Mouse (Mus musculus) heart, embryonic 16.5 days (tissue): Measurements from ENCODE around the gene Napsa. TPM values are rescaled to one million over a fixed set of nuclear protein-coding genes. Genes with fewer than 3 reads are reported as not detected.
A peak's percentile ranks its signal among the peaks of the same experiment; 100 is the strongest.

Experiments
- ATAC-seq: fragments of 200-750 bp; cut with Nextera tagmentation; replicated peaks from 2 replicates; pipeline ENCODE4 v1.8.0; 2017; ENCODE audit warnings: moderate number of reproducible peaks; ENCODE audit not compliant: insufficient read depth, low FRiP score; ENCODE audit errors: extremely low read depth
- H3K27ac ChIP-seq: fragments of 300-500 bp; sonication (generic); 2 replicates; pipeline ENCODE4 v1.5.1; 2014; ENCODE audit warnings: mild to moderate bottlenecking, low read length, control low read depth, moderate library complexity
- H3K27me3 ChIP-seq: fragments of 300-500 bp; sonication (generic); 2 replicates; pipeline ENCODE4 v1.6.1; 2014; ENCODE audit warnings: low read length, mixed read lengths; ENCODE audit not compliant: control insufficient read depth, insufficient read depth
- H3K36me3 ChIP-seq: fragments of 300-500 bp; sonication (generic); 2 replicates; pipeline ENCODE4 v1.6.1; 2014; ENCODE audit not compliant: control insufficient read depth, insufficient read depth
- H3K4me1 ChIP-seq: fragments of 300-500 bp; sonication (generic); 2 replicates; pipeline ENCODE4 v1.6.1; 2014; ENCODE audit warnings: low read length, mixed read lengths; ENCODE audit not compliant: control insufficient read depth, insufficient read depth
- H3K4me2 ChIP-seq: fragments of 300-500 bp; sonication (generic); 2 replicates; pipeline ENCODE4 v1.6.1; 2014; ENCODE audit warnings: low read depth, mild to moderate bottlenecking, control low read depth, low read length
- H3K4me3 ChIP-seq: fragments of 300-500 bp; sonication (generic); 2 replicates; pipeline ENCODE4 v1.5.1; 2014; ENCODE audit warnings: mild to moderate bottlenecking, control low read depth, low read length
- H3K9ac ChIP-seq: fragments of 300-500 bp; sonication (generic); 2 replicates; pipeline ENCODE4 v1.6.1; 2014; ENCODE audit warnings: low read length, control low read depth
- H3K9me3 ChIP-seq: fragments of 300-500 bp; sonication (generic); replicated peaks from 2 replicates; pipeline ENCODE4 v1.6.1; 2016; ENCODE audit warnings: low read length; ENCODE audit not compliant: control insufficient read depth
- WGBS: fragments of 180-500 bp; shearing (Covaris S2); extraction: QIAGEN DNeasy Blood & Tissue Kit; methylation state at CpG from one replicate; pipeline ENCODE4 v1.1.7; 2014; 5-methylcytosine and 5-hydroxymethylcytosine counted together
- polyA plus RNA-seq: library from polyadenylated mRNA; unstranded; fragments of >200 nt; fragmentation: Nextera tagmentation; extraction: Ambion mirVana; gene quantifications from 2 replicates; pipeline ENCODE4 v1.2.1, GENCODE M21; 2015

Gene Napsa
- polyA plus RNA-seq, 1 experiment from 2014 or later: 2.8 TPM

DNA sequence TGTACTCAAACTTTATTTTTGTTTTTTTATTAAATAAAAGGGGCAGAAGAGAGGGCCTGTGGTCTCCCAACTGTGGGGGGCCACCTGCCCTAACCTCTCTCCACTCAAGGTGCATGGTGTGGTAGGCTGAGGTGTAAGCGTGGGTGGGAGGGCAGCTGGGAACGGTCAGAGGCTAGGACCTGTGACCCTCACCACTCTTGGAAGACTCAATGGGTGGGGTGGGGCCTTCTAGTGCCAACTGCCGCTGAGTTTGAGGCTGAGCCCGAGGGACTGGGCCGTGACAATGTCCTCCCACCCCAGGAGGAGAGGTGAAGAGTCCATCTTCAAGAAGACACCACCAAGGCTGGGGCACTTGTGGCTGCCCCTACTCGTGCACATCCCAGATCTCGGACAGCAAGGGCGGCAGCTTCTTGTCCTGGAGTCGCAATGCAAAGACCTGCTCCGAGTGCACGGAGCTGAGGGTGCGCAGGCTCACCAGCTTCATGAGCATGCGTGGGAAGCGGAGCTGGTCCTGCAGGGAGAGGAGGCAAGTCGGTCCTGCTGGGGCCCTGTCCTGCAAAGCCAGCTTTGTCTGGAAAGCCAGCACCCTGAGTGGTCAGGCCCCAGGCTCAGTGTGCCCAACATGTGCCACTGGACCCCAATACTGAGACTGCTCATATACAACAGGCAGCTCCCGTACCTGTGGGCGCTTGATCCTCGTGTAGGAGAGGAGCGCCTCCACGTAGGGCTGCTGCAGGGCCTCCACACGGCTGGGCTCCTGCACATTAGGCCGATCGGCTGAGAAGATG, 22.4 kb upstream of the Napsa start:
- Histone ChIP-seq H3K4me1 (peaks cover 16% of the 10 kb centered on the region), H3K9ac (no peak overlapping the region), H3K27me3 (no peaks in the 10 kb centered on the region), H3K27ac (no peak overlapping the region), H3K4me3 (no peak overlapping the region), H3K36me3 (peaks cover 28% of the 10 kb centered on the region), H3K4me2 (no peak overlapping the region), H3K9me3 (peaks cover 3% of the 10 kb centered on the region; the same call in 1 of the 2 replicates)
- WGBS: 93% methylated on average over 23 of the region's 23 CpGs
- no peak for ATAC-seq

DNA sequence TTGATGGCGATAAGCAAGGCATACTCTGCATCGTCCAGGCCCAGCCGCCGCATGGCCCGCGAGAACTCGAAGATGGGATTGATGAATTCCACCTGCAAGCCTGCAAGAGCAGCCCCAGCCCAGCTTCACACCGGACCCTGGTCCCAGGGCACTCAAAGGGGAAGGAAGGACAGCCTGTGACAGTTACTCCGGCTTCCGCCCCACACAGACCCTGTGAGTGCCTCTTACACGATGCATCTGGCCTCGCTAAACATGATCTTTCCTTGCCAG, 21.8 kb upstream of the Napsa start:
- Histone ChIP-seq H3K9me3 (peaks cover 3% of the 10 kb centered on the region; the same call in 1 of the 2 replicates), H3K4me2 (no peak overlapping the region), H3K4me3 (no peak overlapping the region), H3K4me1 (peaks cover 16% of the 10 kb centered on the region), H3K27me3 (peaks cover 3% of the 10 kb centered on the region), H3K36me3 (peaks cover 28% of the 10 kb centered on the region), H3K27ac (no peak overlapping the region), H3K9ac (no peak overlapping the region)
- WGBS: 88% methylated on average over 12 of the region's 12 CpGs
- ATAC-seq: no peak

DNA sequence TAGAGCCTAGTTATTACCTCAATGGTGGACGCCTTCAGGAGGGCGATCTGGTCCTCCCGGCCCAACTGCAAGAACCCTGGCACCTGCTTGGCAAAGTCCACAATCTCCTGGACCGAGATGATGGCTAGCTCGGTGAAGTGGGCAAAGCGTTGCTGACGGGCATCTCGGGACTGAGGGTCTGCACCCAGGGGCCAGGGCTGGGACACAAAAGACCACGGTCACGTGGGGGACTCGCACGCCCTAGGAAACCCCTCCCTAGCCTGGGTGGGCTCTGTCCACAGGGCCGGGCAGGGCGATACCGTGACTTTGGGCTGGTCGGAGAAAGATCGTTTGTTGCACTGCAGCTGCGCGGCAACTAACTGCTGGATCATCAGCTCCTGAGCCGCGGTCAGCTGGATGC, 20.9 kb upstream of the Napsa start:
- H3K9me3 ChIP-seq: no peaks in the 10 kb centered on the region
- no peak overlapping the region for H3K4me2 ChIP-seq
- peaks cover 9% of the 10 kb centered on the region for H3K27me3 ChIP-seq
- no peak overlapping the region for H3K9ac ChIP-seq
- no peak for ATAC-seq
- 91% methylated on average over 21 of the region's 21 CpGs for WGBS
- peaks cover 16% of the 10 kb centered on the region for H3K4me1 ChIP-seq
- no peak overlapping the region for H3K4me3 ChIP-seq
- peaks cover 28% of the 10 kb centered on the region for H3K36me3 ChIP-seq
- H3K27ac ChIP-seq: no peak overlapping the region

DNA sequence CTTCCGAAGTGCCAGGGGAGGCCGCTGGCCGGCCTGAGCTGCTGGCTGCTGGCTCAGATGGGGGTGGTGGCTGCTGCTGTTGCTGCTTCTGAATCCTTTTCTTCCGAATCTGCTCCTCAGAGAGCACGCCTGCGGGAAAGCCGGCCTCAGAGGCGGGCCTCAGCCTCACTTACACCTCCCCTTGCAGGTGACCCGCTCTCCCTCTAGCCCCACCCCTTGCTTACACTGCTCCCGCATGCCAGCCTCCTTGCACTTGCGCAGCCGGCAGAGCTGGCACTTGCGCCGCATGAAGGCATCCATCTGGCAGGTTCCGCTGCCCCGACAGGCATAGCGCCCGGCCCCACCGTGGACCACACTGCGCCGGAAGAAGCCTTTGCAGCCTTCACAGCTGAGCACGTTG, 20.4 kb upstream of the Napsa start:
- Histone ChIP-seq H3K36me3 (peaks cover 28% of the 10 kb centered on the region), H3K4me1 (peaks cover 16% of the 10 kb centered on the region), H3K9me3 (no peaks in the 10 kb centered on the region), H3K27ac (no peak overlapping the region), H3K4me3 (no peak overlapping the region), H3K4me2 (no peak overlapping the region), H3K27me3 (peaks cover 9% of the 10 kb centered on the region), H3K9ac (no peak overlapping the region)
- WGBS: 77% methylated on average over 22 of the region's 22 CpGs
- ATAC-seq: no peak

DNA sequence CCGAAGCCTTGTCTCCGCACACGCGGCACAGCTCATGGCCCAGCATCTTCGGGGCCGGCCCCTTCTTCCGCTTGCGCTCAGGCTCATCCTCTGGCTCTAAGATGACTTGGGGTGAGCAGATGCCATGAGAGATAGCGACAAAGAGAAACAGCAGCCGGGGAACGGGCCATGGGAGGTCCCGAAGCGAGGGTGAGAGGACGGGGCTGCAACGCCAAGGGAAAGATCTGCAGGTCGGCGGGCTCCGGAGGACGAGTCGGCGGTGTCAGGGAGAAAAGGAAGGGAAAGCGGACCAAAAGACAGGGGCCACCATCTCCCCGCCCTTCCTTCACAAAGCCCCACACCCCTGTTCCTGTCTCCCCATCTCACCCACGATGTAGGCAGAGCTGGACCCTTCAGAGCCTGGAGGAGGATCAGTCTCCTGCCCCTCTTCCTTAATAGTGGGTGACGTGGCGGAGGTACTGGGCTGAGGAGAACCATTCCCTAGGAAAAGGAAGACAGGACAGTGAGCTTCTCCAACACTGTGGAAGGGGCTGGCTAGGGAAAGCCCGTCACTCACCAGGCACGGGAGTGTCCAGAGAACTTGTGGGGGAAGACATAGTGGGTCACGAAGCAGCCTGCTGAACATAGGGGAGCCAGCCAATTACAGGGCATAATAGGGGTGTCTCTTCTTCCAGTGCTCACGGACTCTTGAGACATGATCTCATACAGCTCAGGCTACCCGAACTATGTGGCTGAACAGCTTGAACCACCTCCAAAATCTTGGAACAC, 19.9 kb upstream of the Napsa start:
- no peak overlapping the region for H3K9ac ChIP-seq

DNA sequence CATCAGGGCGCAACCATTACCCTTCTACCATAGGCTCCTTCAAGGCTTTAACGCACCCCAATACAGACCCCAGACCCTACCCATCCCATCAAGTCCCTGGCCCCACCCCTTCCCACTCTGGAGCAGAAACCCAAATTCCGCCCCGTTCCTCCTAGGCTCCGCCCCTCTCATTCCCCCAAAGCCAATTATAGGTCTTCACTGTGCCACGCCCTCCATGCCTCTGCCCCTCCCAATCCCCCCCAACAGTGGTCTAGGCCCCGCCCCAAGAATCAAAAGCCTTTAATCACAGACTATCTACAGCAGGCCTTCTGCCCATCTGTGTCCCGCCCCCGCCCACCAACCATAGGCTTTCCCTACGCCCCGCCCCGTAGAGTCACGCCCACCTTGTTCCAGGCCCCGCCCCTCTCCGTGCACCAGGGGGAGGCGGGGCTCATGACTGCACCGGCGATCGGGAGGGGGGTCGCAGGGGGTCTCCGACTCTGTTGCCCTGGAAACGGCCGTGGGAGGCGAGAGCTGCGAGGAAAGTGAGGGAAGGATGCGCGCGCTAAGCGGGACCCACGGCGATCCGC, 18.9 kb upstream of the Napsa start:
- H3K4me1 ChIP-seq: peaks cover 7% of the 10 kb centered on the region
- WGBS: 1% methylated on average over 31 of the region's 32 CpGs
- H3K9me3 ChIP-seq: no peaks in the 10 kb centered on the region
- H3K9ac ChIP-seq: peak overlapping the region; percentile 75
- H3K36me3 ChIP-seq: peaks cover 28% of the 10 kb centered on the region
- peak overlapping the region; percentile 92 for H3K27ac ChIP-seq
- H3K4me2 ChIP-seq: peak overlapping the region; percentile 79
- H3K4me3 ChIP-seq: peak overlapping the region; percentile 78
- peak; percentile 61 for ATAC-seq
- peaks cover 9% of the 10 kb centered on the region for H3K27me3 ChIP-seq

More for the DNA sequence above, 19.9 kb upstream of the Napsa start:
- Histone ChIP-seq H3K27ac (no peak overlapping the region), H3K4me1 (peaks cover 14% of the 10 kb centered on the region), H3K27me3 (peaks cover 9% of the 10 kb centered on the region), H3K9me3 (no peaks in the 10 kb centered on the region), H3K36me3 (peaks cover 28% of the 10 kb centered on the region), H3K4me3 (peak overlapping the region; percentile 78; the same call in 1 of the 2 replicates), H3K4me2 (peak overlapping the region; percentile 79; the same call in 1 of the 2 replicates)
- 82% methylated on average over 31 of the region's 31 CpGs for WGBS
- no peak for ATAC-seq

DNA sequence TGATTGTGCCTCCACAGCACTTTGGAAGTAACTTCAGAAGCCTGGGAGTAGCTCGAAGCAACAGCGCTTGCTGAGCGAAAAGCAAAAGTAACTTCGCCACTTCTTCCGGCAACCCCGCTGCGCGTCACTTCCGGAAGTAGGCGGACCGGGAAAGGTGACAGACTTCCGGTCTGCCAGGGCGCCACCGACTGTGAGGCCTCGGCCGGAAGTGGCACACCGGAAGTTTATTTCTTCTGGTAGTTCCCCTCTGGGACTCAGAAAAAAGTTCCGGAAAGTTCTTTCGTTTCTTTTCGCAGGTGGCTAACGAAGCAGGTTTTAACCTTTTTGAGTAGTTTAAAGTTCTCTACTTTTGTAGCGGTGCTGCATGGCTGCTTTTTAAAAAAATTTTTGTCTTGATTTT, 18.4 kb upstream of the Napsa start, which contains the start of gene Nr1h2:
Gene Nr1h2, minus strand, starts transcription at position 126 of the 400 bp plus-strand sequence.
- H3K36me3 ChIP-seq: peaks cover 28% of the 10 kb centered on the region
- peak; percentile 83 for ATAC-seq
- H3K27ac ChIP-seq: peak within 1 kb of the TSS; percentile 92
- WGBS: under 1% methylated on average over 22 of the region's 22 CpGs
- H3K4me3 ChIP-seq: peak within 1 kb of the TSS; percentile 78
- H3K4me1 ChIP-seq: peaks cover 7% of the 10 kb centered on the region
- H3K9ac ChIP-seq: peak within 1 kb of the TSS; percentile 75
- H3K9me3 ChIP-seq: no peaks in the 10 kb centered on the region
- peaks cover 9% of the 10 kb centered on the region for H3K27me3 ChIP-seq
- H3K4me2 ChIP-seq: peak within 1 kb of the TSS; percentile 79

DNA sequence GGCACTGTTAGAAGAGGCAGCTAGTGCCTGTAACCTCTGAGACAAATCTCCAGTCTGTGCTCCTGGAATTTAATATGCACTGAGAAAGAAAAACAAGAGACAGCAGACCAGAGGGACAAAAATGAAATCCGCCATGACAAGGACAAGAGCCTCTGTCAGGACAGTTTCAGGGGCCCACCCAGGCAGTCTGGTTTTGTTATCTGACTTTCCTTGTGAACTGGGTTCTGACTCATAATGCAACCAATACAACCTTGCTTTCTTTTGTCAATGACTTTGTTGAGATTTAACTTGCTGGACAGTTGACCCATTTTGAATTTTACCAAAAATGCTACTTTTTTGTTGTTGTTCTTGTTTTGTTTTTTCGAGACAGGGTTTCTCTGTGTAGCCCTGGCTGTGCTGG, 14.6 kb upstream of the Napsa start:
- no peaks in the 10 kb centered on the region for H3K9me3 ChIP-seq

More for the DNA sequence above, 14.6 kb upstream of the Napsa start:
- no peak overlapping the region for H3K4me3 ChIP-seq
- WGBS: 54% methylated on average over 2 of the region's 2 CpGs
- no peak overlapping the region for H3K27ac ChIP-seq
- H3K4me2 ChIP-seq: no peak overlapping the region
- H3K27me3 ChIP-seq: peaks cover 12% of the 10 kb centered on the region
- no peak for ATAC-seq
- H3K36me3 ChIP-seq: no peaks in the 10 kb centered on the region
- H3K9ac ChIP-seq: no peak overlapping the region
- peaks cover 6% of the 10 kb centered on the region for H3K4me1 ChIP-seq
